Mouse (Mus musculus) heart, adult 2 months (tissue): ENCODE results near the gene Msi2.

Experiments used
- CTCF ChIP-seq: fragments of 200-600 bp; IDR thresholded peaks from 2 replicates; pipeline ENCODE4 v1.8.1; 2022; ENCODE audit warnings: antibody characterized with exemption, mild to moderate bottlenecking, moderate library complexity
- POLR2A ChIP-seq: fragments of 200-500 bp; IDR thresholded peaks from 2 replicates; pipeline ENCODE4 v1.6.1; 2011; ENCODE audit warnings: mild to moderate bottlenecking, low read depth, low read length, control low read depth; ENCODE audit not compliant: insufficient read depth

- TF ChIP-seq CTCF (no peak), POLR2A (no peak)
Observed at GRCm38 (mm10) chr11:88436596-88436995, 281.7 kb downstream of the Msi2 start.
